Mouse (Mus musculus) embryonic stem cell, embryonic (primary cell): ENCODE results near the gene Creld1.

Experiments
- CTCF ChIA-PET, 4 experiments: fragments of 300-600 bp in 2 of 4; fragments of 350-600 bp in 2 of 4; sonication (Branson Sonifier 250); formaldehyde crosslinking; loops; one replicate each; lab custom pipeline; 2022; ENCODE audit warnings: inconsistent platforms in 2 of 4; lab: Charles Lee
- POLR2A ChIA-PET, 4 experiments: fragments of 300-600 bp in 2 of 4; fragments of 350-600 bp in 2 of 4; sonication (Branson Sonifier 250); formaldehyde crosslinking; loops; one replicate each; lab custom pipeline; 2022; ENCODE audit warnings: antibody characterized with exemption in 4 of 4, inconsistent platforms in 1 of 4; lab: Charles Lee

Gene Creld1

DNA sequence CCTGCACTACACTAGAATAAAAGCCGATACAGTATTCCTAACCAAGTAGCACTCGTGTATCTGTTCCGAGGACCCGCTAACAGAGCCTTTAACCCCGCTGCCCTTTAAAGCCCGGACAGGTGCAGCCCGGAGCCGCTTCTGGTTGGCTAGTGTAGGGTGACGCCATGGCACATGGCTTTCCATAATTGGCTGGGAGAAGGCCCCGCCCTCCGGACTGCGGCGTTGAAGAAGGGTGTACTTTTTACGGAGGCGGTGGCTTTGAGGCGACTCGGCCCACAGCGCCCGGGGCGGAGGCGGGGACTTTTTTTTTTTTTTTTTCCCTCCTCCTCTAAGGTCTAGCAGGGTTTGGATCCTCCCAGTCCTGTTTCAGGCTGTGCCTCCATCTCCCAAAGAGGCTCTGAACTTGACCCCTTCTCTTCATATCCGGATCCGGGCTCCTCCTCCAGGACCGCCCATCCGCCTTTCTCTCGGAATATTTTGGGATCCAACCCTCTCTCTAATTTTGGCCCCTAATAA lies at the start of gene Creld1:
Gene Creld1, plus strand, starts transcription at position 198 of the 516 bp plus-strand sequence.
- CTCF ChIA-PET, result interaction anchor here in 3 of 4 experiments (0.7 to 3.3 kb wide), 8 partner anchors 11 to 923 kb away, joined by 3 to 13 read pairs (median 7); no protein-coding TSS in a partner anchor
- POLR2A ChIA-PET, result interaction anchor here (0.6 to 5.4 kb wide), 22 partner anchors 9 to 425 kb away, joined by 3 to 49 read pairs (median 6); partner anchors contain the start of genes Il17rc (in 2 of the 4), Jagn1 (in 2 of the 4), Brk1 (in 1 of the 4) and Brpf1 (in 1 of the 4)

DNA sequence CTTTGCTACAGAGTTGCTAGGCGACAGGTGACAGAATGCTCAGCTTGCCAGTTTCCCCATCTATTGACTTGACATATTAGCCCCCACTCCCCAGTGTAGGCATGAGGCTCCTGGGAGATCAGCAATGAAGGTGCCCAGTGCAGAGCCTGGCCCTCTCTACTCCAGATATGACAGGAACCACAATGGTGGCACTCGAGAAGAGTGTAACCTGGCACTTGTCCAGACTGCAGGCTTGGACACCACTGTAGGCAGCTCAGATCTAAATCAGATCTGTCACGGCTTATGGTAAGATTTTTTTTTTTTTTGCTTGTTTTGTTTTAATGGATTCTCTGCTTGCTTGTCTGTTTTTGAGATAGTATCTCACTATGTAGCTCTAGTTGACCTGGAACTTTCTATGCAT lies 49.4 kb upstream of the Creld1 start:
- CTCF ChIA-PET, result interaction anchor here in 3 of 4 experiments (0.6 to 1.3 kb wide), 5 partner anchors 33 to 643 kb away, joined by 3 to 4 read pairs (median 3); no protein-coding TSS in a partner anchor
- POLR2A ChIA-PET, result interaction anchor here in 2 of 4 experiments (0.7 to 2.8 kb wide), 9 partner anchors 8 to 69 kb away, joined by 3 to 9 read pairs (median 5); partner anchors contain the start of genes Jagn1 (in 2 of the 2), Rpusd3 (in 2 of the 2) and Prrt3 (in 1 of the 2)

DNA sequence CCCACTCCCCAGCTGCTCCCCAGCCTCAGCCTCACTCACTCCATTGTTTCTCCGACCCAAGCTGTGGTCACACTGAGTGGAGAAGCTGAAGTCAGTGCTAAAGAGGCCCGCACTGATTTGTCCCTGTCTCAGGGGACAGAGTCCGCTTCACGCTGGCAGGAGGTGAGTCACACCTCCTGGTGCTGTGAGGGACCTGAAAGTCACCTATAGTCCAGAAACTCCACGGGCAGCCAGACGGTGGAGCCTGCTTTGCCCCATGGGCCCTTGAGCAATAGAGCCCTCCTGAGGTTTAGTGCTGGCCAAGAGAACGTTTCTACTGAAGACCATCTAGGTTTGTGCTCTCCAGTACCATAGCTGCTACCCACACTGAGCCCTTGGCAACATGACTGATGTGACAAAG lies 48.4 kb upstream of the Creld1 start:
- POLR2A ChIA-PET, result interaction anchor here in 3 of 4 experiments (0.6 to 2.8 kb wide), 6 partner anchors 7 to 266 kb away, joined by 3 to 9 read pairs (median 3); partner anchors contain the start of gene Jagn1 (in 2 of the 3)
- CTCF ChIA-PET, result interaction anchor here in 2 of 4 experiments (0.8 to 2.0 kb wide), 2 partner anchors 11 to 28 kb away, joined by 3 to 6 read pairs; no protein-coding TSS in a partner anchor

DNA sequence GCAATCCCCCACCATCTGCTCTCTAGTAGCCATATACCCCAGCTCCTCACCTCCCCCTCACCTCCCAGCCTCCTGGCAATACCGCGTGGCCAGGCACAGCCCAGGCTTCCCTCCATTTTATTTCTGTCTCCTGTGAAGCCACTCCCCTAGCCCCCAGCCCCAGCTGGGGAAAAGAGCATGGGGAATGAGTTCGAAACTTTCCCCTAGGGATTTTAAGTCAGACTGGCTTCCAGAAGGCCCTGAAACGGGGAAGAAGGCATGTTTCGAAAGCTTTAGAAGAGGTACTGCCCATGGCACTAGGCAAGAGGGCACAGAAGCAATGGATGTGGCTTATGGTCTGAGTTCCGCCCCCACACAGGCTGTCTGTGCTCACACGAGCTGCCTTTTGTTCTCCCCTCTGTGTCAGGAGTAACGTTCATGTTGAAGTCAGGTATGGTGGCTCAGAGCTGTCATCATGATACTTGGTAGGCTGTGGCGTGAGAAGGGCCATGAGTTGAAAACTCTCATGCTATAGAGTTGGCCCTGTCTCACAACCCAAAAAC lies 47.4 kb upstream of the Creld1 start, which contains the start of gene Cidec:
Gene Cidec, minus strand, starts transcription at position 97 of the 542 bp plus-strand sequence.
- CTCF ChIA-PET, result interaction anchor here (0.6 to 2.0 kb wide), 7 partner anchors 8 to 59 kb away, joined by 3 to 12 read pairs (median 5); partner anchors contain the start of genes Il17rc (in 1 of the 4) and Rpusd3 (in 1 of the 4)
- POLR2A ChIA-PET, result interaction anchor here in 3 of 4 experiments (0.6 to 2.8 kb wide), 5 partner anchors 8 to 366 kb away, joined by 3 to 9 read pairs (median 6); partner anchors contain the start of gene Jagn1 (in 1 of the 3)

DNA sequence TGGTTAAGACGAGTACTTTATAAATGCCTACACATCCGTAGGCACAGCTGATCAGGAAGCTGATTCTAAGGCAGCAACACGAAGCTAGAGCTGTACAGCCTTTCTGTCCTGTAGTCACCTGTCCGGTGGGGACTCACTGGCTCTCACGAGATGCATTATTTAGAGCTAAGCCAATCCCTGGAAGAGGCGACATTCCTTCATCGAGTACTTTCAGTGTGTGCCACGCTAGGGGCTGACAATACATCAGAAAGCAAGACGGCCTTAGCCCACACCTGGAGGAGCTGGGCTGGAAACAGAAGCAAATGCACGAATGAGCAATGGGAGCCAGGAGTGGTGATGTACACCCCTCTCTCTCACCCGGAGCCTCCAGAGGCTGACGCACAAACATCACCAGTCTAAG lies 46.0 kb upstream of the Creld1 start:
- POLR2A ChIA-PET, result interaction anchor here in 2 of 4 experiments (0.6 to 1.7 kb wide), 5 partner anchors 9 to 259 kb away, joined by 3 to 4 read pairs (median 3); partner anchors contain the start of gene Tatdn2 (in 1 of the 2)
- CTCF ChIA-PET, result interaction anchor here in 1 of 4 experiments (1.2 to 1.9 kb wide), 2 partner anchors 10 to 57 kb away, joined by 5 read pairs; no protein-coding TSS in a partner anchor

DNA sequence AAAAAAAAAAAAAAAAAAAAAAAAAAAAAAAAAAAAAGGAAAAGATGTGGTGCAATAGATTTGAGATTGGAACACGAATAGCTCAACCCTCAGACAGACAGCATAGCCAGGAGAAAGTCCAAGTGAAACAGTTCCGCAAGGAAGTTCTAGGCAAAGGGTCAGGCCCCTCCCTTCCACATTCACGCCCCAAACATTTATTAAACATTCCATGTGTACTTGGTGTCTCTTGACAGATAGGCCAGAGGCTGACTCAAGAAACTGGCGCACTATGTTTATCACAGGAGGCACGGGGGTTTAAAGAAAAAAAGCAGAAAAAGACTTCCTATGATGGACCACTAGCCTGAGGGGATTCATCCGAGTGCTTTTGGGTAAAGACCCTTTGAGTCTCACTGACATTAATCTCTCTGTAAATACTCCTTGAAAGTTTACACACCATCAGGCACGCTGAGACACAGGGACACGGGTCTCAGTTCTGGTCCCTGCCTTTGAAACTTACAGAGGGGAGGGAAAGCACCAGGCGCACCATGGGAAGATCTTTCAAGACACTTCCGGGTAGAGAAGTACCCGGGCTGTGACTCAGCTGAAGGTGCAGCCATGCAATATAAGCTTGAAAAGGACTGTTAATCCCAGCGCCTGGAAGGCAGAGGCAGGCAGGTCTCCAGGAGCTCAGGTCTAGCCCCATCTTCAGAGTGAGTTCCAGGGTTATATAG lies 44.2 kb upstream of the Creld1 start:
- CTCF ChIA-PET, result interaction anchor here (0.6 to 2.4 kb wide), 11 partner anchors 12 to 1896 kb away, joined by 3 to 10 read pairs (median 4); partner anchors contain the start of gene Rpusd3 (in 1 of the 4)

DNA sequence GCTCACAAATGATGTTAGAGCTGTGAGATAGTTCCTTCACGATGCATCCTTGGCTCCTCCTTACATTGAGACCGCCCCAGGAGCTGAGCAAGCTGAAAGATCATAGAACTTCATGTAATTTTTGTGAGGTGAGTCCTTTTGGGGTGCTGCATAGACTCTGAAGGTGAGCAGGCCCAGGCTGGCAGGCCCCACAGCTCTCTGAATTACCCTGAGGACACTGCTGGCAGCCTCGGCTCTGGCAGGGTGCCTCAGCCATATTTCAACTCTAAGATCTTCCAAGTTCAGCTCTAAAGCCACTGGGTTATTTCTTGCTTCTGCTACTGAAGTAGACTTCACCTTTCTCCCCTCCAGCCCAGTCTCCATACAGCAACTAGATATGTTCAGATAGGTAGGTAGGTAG lies 42.4 kb upstream of the Creld1 start:
- CTCF ChIA-PET, result interaction anchor here (0.6 to 2.9 kb wide), 30 partner anchors 9 to 740 kb away, joined by 3 to 23 read pairs (median 4); partner anchors contain the start of genes Rpusd3 (in 2 of the 4), Brk1 (in 1 of the 4), Camk1 (in 1 of the 4) and Fancd2os (in 1 of the 4)
- POLR2A ChIA-PET, result interaction anchor here in 3 of 4 experiments (0.7 to 3.4 kb wide), 15 partner anchors 10 to 256 kb away, joined by 3 to 19 read pairs (median 3); partner anchors contain the start of genes Il17rc (in 2 of the 3), Tatdn2 (in 2 of the 3), Brk1 (in 1 of the 3) and Emc3 (in 1 of the 3)

More for the DNA sequence above, 44.2 kb upstream of the Creld1 start:
- POLR2A ChIA-PET, result interaction anchor here in 3 of 4 experiments (0.6 to 1.4 kb wide), 12 partner anchors 12 to 348 kb away, joined by 3 to 5 read pairs (median 3); partner anchors contain the start of gene Il17rc (in 1 of the 3)

DNA sequence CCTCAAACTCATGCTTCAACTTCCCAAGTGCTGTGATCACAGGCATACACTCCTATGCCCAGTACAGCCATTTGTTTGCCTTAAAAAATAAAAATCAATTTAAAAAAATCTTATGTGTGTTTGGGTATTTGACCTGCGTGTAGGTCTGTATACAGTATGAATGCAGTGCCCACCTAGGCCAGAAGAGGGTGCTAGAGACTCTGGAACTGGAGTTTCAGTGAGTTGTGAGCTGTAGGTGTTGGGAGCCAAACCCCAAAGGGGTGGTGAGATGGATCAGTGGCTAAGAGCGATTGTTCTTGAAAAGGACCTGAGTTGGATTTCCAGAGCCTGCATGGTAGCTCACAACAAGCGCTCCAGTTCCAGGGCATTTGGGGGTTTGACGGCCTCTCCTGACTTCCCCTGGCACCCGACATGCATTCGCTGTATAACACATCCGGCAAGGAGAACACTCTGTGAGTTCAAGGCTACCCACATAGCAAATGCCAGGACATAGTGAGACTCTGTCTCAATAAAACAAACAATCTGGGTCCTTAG lies 41.9 kb upstream of the Creld1 start:
- POLR2A ChIA-PET, result interaction anchor here in 3 of 4 experiments (0.6 to 3.4 kb wide), 19 partner anchors 7 to 256 kb away, joined by 3 to 19 read pairs (median 3); partner anchors contain the start of genes Il17rc (in 2 of the 3), Tatdn2 (in 2 of the 3), Brk1 (in 1 of the 3) and Creld1 (in 1 of the 3)
- CTCF ChIA-PET, result interaction anchor here (0.5 to 2.9 kb wide), 42 partner anchors 10 to 741 kb away, joined by 3 to 23 read pairs (median 4); partner anchors contain the start of genes Il17rc (in 3 of the 4), Irak2 (in 2 of the 4), Rpusd3 (in 2 of the 4) and Brk1 (in 1 of the 4)

DNA sequence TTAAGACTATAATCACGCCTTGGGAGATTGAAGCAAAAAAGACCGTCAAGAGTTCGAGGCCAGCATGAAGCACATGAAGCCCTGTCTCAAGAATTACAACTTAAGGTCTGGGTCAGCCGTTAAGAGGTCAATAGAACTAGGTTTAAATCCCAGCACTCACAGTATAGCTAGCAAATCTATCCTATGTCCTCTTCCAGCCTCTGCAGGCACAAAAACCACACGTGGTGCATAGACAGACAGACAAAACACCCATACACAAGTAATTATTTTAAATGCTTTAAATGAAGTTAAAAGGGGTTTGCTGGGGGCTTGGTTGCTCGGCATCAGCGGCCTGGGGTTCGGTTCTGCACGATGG lies 41.0 kb upstream of the Creld1 start:
- CTCF ChIA-PET, result interaction anchor here (0.6 to 2.9 kb wide), 10 partner anchors 14 to 133 kb away, joined by 3 to 23 read pairs (median 5); partner anchors contain the start of gene Il17rc (in 1 of the 4)
- POLR2A ChIA-PET, result interaction anchor here (0.6 to 3.4 kb wide), 43 partner anchors 8 to 366 kb away, joined by 3 to 19 read pairs (median 4); partner anchors contain the start of genes Creld1 (in 2 of the 4), Rpusd3 (in 2 of the 4), Tatdn2 (in 2 of the 4) and Brk1 (in 1 of the 4)

DNA sequence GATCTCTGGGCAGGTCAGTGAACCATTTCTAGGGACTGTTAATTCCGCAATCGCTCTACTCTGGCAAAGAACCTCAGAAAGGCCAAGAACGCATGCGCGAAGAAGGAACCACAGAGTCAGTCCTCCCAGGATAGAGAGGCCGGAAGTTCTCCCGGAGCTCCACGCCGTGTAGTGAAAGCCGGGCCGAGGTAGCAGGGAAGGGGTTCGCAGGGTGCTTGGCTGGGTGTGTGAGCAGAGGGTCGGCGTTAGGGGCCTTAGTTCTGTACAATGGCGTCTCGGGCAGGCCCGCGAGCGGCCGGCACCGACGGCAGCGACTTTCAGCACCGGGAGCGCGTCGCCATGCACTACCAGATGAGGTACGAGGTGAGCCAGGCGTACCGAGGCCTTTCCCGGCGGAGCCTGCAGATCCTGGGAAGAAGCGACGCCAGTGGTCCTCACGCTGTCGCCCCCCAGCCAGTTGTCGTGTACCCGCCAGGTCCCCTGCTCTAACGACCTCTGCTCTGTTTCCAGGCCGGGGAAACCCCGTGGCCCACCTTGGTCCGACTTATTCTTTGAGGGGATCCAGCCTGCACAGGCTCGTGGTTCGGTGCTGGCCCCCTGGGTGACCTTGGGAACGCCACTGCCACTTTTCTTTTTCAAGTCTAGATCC lies 40.5 kb upstream of the Creld1 start, which contains the start of gene Jagn1:
Gene Jagn1, plus strand, starts transcription at position 128 of the 649 bp plus-strand sequence.
- POLR2A ChIA-PET, result interaction anchor here (0.6 to 3.4 kb wide), 52 partner anchors 8 to 1490 kb away, joined by 3 to 19 read pairs (median 4); partner anchors contain the start of genes Creld1 (in 2 of the 4), Rpusd3 (in 2 of the 4), Tatdn2 (in 2 of the 4) and Brk1 (in 1 of the 4)
- CTCF ChIA-PET, result interaction anchor here (0.6 to 2.9 kb wide), 12 partner anchors 15 to 133 kb away, joined by 3 to 23 read pairs (median 5); partner anchors contain the start of genes Il17rc (in 2 of the 4) and Il17re (in 1 of the 4)

DNA sequence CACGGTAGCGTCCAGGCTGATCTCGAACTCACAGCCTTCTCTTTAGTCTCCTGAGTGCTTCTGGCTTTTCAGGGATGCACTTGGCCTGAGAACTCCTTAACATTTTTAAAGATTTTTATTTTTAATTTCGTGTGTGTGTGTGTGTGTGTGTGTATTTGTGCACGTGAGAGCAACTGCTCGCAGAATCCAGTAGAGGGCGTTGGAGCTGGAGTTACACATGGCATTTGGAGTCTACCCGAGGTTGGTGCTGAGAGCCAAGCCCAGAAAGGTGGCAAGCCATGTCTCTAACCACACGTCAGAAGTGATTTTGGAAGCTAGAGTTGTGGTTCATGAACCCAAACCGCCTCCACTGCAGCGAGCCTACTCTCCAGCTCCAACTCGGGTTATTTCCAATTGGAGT lies 40.0 kb upstream of the Creld1 start:
- ChIA-PET POLR2A (interaction anchor here (0.6 to 3.4 kb wide), 41 partner anchors 8 to 1489 kb away, joined by 3 to 19 read pairs (median 4); partner anchors contain the start of genes Creld1 (in 2 of the 4), Camk1 (in 1 of the 4), Cidec (in 1 of the 4) and Il17rc (in 1 of the 4)), CTCF (interaction anchor here in 3 of 4 experiments (0.6 to 2.9 kb wide), 10 partner anchors 15 to 51 kb away, joined by 3 to 23 read pairs (median 5); partner anchors contain the start of genes Il17rc (in 1 of the 3) and Il17re (in 1 of the 3))

DNA sequence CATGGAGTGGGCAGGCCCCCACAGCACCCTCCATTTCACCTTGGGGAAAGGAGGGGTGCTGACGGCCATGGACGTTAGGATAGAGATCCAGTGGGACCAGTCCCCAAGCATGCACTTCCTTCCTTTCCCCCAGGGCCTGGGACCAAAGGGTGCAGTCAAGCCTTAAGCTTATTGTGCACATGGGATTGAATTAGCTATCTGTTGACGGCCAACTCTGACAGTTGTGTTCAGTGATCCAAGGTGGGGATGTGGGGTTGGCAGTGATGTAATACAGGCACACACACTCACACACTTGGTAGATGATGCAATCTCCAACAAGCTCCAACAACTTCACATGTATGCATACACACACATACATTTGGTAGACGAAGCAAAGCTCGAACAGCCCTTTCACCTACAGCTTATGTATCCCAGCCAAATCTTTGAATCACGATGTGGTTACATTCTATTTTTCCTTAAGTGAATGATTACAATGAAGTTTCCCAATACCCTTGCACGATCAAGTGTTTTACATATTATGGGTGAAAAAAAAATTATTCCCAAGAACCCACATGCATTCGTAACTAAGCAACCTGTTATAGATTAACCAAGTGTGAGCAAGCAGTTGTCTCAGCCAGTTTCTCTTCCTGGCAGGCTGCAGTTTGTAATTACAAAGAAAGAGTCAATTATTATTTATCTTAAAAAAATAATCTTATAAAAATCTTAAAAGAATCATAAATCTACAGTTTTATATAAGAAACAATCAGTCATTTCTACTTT lies 38.7 kb upstream of the Creld1 start:
- POLR2A ChIA-PET, result interaction anchor here in 3 of 4 experiments (0.5 to 3.0 kb wide), 12 partner anchors 10 to 104 kb away, joined by 3 to 9 read pairs (median 3); partner anchors contain the start of genes Cidec (in 1 of the 3), Il17rc (in 1 of the 3) and Rpusd3 (in 1 of the 3)
- CTCF ChIA-PET, result no interaction called here

DNA sequence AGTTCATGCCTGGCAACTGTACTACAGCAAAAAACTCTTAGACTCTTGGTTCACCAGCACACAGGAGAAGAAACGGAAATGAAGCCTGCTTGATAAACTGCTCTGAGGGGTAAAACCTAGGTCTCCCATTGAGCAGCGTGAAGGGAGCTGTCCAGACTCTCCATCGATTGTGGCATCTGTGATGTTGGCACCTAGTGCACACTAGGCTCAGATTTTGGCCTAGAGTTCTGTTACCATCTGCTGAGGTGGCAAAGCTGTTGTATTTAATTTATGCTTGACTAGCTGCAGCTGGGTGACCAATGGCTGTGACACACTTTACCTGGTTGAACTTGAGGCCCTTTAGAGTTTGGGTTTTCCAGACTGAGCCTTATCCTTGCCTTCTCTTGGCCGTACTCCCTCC lies 35.5 kb upstream of the Creld1 start:
- POLR2A ChIA-PET, result interaction anchor here (0.6 to 1.4 kb wide), 8 partner anchors 13 to 350 kb away, joined by 3 to 6 read pairs (median 3); no protein-coding TSS in a partner anchor

DNA sequence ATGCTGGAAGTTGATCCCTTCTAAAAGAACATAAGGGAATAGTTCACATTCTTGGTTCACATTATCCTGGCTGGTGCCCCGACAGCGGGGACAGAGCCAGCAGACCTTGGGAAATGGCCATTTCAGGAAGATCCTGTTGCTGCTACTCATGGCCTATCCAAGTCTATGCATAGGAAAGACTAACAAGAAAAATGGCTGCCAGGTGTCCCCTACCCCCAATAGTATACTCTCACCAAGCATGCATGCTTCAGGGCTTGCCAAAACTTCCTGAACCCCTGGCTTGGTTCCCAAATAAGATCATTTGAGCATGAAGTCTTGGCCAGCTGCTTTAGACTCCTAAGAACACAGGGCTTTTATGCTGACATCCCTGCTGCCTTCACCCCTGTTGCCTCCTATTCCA lies 31.3 kb upstream of the Creld1 start:
- ChIA-PET CTCF (no interaction called here), POLR2A (interaction anchor here in 1 of 4 experiments (1.0 to 1.4 kb wide), 2 partner anchors 9 kb away, joined by 5 read pairs; partner anchors contain the start of gene Jagn1)

More for the DNA sequence above, 35.5 kb upstream of the Creld1 start:
- CTCF ChIA-PET, result interaction anchor here in 1 of 4 experiments (0.9 kb wide), 1 partner anchor 20 kb away, joined by 3 read pairs; no protein-coding TSS in a partner anchor
